Mouse (Mus musculus): ENCODE measurements around the gene Gpr157. TPM values are rescaled to one million over a fixed set of nuclear protein-coding genes. Genes with fewer than 3 reads are reported as not detected.

Gpr157 gene
- polyA plus RNA-seq, 1 experiment from 2014 or later: 1.6 TPM

- no peak overlapping the region for H3K4me3 ChIP-seq (ENCODE audit: low read depth, low read length)
- no peaks in the 10 kb centered on the region for H3K9me3 ChIP-seq (ENCODE audit: low read length)
- H3K4me2 ChIP-seq (replicated peaks; ENCODE audit: low read depth, low read length): no peak overlapping the region
- H3K27ac ChIP-seq (ENCODE audit: low read length): peak overlapping the region; percentile 59; the same call in 1 of the 2 replicates
- no peak overlapping the region for H3K9ac ChIP-seq (replicated peaks; ENCODE audit: low read depth)
- DNase-seq (ENCODE audit: low spot score) (peak; percentile 95), ATAC-seq (peak; percentile 74)
- TF ChIP-seq CTCF (IDR thresholded peaks at IDR 0.05) (no peak), EP300 (IDR thresholded peaks at IDR 0.05) (peak; percentile 68)
- no peaks in the 10 kb centered on the region for H3K36me3 ChIP-seq (ENCODE audit: insufficient read depth, low read length)
- H3K27me3 ChIP-seq (replicated peaks; ENCODE audit: insufficient read depth, low read length): no peaks in the 10 kb centered on the region
- no peaks in the 10 kb centered on the region for H3K4me1 ChIP-seq (ENCODE audit: insufficient read depth, low read depth, low read length)
- 29% methylated on average over 18 of the region's 18 CpGs for WGBS
Measured at GRCm38 (mm10) chr4:150076147-150076546, 11.0 kb upstream of the Gpr157 start.

- H3K4me1 ChIP-seq (ENCODE audit: insufficient read depth, low read depth, low read length): no peaks in the 10 kb centered on the region
- ATAC-seq (no peak), DNase-seq (ENCODE audit: low spot score) (no peak)
- 0 out of 2 replicates have a peak overlapping the region, but pooled peaks have one; percentile 47 for H3K27ac ChIP-seq (ENCODE audit: low read length)
- no peaks in the 10 kb centered on the region for H3K27me3 ChIP-seq (replicated peaks; ENCODE audit: insufficient read depth, low read length)
- TF ChIP-seq EP300 (IDR thresholded peaks at IDR 0.05) (no peak), CTCF (IDR thresholded peaks at IDR 0.05) (no peak)
- no peak overlapping the region for H3K9ac ChIP-seq (replicated peaks; ENCODE audit: low read depth)
- H3K4me2 ChIP-seq (replicated peaks; ENCODE audit: low read depth, low read length): no peak overlapping the region
- no peaks in the 10 kb centered on the region for H3K36me3 ChIP-seq (ENCODE audit: insufficient read depth, low read length)
- no peaks in the 10 kb centered on the region for H3K9me3 ChIP-seq (ENCODE audit: low read length)
- WGBS: 49% methylated on average over 2 of the region's 2 CpGs
- no peak overlapping the region for H3K4me3 ChIP-seq (ENCODE audit: low read depth, low read length)
Measured at GRCm38 (mm10) chr4:150078646-150079045, 8.5 kb upstream of the Gpr157 start.

- H3K4me3 ChIP-seq (ENCODE audit: low read depth, low read length): no peak overlapping the region
- H3K9ac ChIP-seq (replicated peaks; ENCODE audit: low read depth): no peak overlapping the region
- 47% methylated on average over 7 of the region's 7 CpGs for WGBS
- no peak overlapping the region for H3K4me2 ChIP-seq (replicated peaks; ENCODE audit: low read depth, low read length)
- DNase-seq (ENCODE audit: low spot score) (peak; percentile 74), ATAC-seq (peak; percentile 44)
- H3K27me3 ChIP-seq (replicated peaks; ENCODE audit: insufficient read depth, low read length): no peaks in the 10 kb centered on the region
- no peaks in the 10 kb centered on the region for H3K36me3 ChIP-seq (ENCODE audit: insufficient read depth, low read length)
- no peaks in the 10 kb centered on the region for H3K4me1 ChIP-seq (ENCODE audit: insufficient read depth, low read depth, low read length)
- H3K9me3 ChIP-seq (ENCODE audit: low read length): no peaks in the 10 kb centered on the region
- TF ChIP-seq EP300 (IDR thresholded peaks at IDR 0.05) (peak; percentile 54; the same call in 1 of the 2 replicates), CTCF (IDR thresholded peaks at IDR 0.05) (no peak)
- peak overlapping the region; percentile 83 for H3K27ac ChIP-seq (ENCODE audit: low read length)
Measured at GRCm38 (mm10) chr4:150079244-150079643, 7.9 kb upstream of the Gpr157 start.

GRCm38 (mm10) chr4:150080330-150080967 is 6.7 kb upstream of the Gpr157 start:
- Histone ChIP-seq H3K4me3 (ENCODE audit: low read depth, low read length) (no peak overlapping the region), H3K9ac (replicated peaks; ENCODE audit: low read depth) (no peak overlapping the region), H3K27ac (ENCODE audit: low read length) (0 out of 2 replicates have a peak overlapping the region, but pooled peaks have one; percentile 83), H3K4me1 (ENCODE audit: insufficient read depth, low read depth, low read length) (no peaks in the 10 kb centered on the region), H3K27me3 (replicated peaks; ENCODE audit: insufficient read depth, low read length) (no peaks in the 10 kb centered on the region), H3K9me3 (ENCODE audit: low read length) (no peaks in the 10 kb centered on the region), H3K4me2 (replicated peaks; ENCODE audit: low read depth, low read length) (no peak overlapping the region), H3K36me3 (ENCODE audit: insufficient read depth, low read length) (no peaks in the 10 kb centered on the region)
- TF ChIP-seq CTCF (IDR thresholded peaks at IDR 0.05) (no peak), EP300 (IDR thresholded peaks at IDR 0.05) (peak; percentile 86)
- DNase-seq (ENCODE audit: low spot score) (peak; percentile 95), ATAC-seq (peak; percentile 66)
- WGBS: 60% methylated on average over 11 of the region's 11 CpGs

DNA sequence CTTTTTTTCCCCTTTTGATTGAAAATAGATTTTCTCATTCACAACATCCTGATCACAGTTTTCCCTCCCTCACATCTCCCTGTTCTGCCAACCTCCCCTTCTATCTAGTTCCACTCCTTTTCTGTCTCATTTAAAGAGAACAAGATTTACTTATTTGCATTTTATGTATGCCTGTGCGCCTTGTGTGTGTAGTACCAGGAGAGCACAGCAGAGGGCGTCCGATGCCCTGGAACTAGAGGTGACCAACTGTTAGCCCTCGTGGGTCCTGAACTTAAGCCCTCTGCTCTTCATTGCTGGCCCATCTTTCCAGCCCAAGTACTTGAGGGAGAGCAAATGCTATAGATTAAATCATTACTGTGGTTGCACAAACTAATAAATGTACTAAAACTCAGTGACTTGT is 1.8 kb upstream of the Gpr157 start:
- Histone ChIP-seq H3K36me3 (ENCODE audit: insufficient read depth, low read length) (no peaks in the 10 kb centered on the region), H3K4me2 (replicated peaks; ENCODE audit: low read depth, low read length) (no peak overlapping the region), H3K27ac (ENCODE audit: low read length) (no peak overlapping the region), H3K4me3 (ENCODE audit: low read depth, low read length) (no peak overlapping the region), H3K9me3 (ENCODE audit: low read length) (no peaks in the 10 kb centered on the region), H3K9ac (replicated peaks; ENCODE audit: low read depth) (no peak overlapping the region), H3K27me3 (replicated peaks; ENCODE audit: insufficient read depth, low read length) (no peaks in the 10 kb centered on the region), H3K4me1 (ENCODE audit: insufficient read depth, low read depth, low read length) (peaks cover 14% of the 10 kb centered on the region)
- ATAC-seq (no peak), DNase-seq (ENCODE audit: low spot score) (no peak)
- TF ChIP-seq CTCF (IDR thresholded peaks at IDR 0.05) (peak; percentile 53), EP300 (IDR thresholded peaks at IDR 0.05) (no peak)
- 76% methylated on average over 4 of the region's 4 CpGs for WGBS

- Histone ChIP-seq H3K9ac (replicated peaks; ENCODE audit: low read depth) (no peak overlapping the region), H3K36me3 (ENCODE audit: insufficient read depth, low read length) (no peaks in the 10 kb centered on the region), H3K9me3 (ENCODE audit: low read length) (no peaks in the 10 kb centered on the region), H3K4me1 (ENCODE audit: insufficient read depth, low read depth, low read length) (peaks cover 14% of the 10 kb centered on the region), H3K4me2 (replicated peaks; ENCODE audit: low read depth, low read length) (peak overlapping the region; percentile 94), H3K27me3 (replicated peaks; ENCODE audit: insufficient read depth, low read length) (no peaks in the 10 kb centered on the region), H3K4me3 (ENCODE audit: low read depth, low read length) (0 out of 2 replicates have a peak overlapping the region, but pooled peaks have one; percentile 60), H3K27ac (ENCODE audit: low read length) (peak overlapping the region; percentile 93)
- TF ChIP-seq EP300 (IDR thresholded peaks at IDR 0.05) (peak; percentile 96), CTCF (IDR thresholded peaks at IDR 0.05) (no peak)
- ATAC-seq: no peak
- DNase-seq (ENCODE audit: low spot score): no peak
- WGBS: 3% methylated on average over 7 of the region's 7 CpGs
Measured at GRCm38 (mm10) chr4:150086841-150087160, 364 bp upstream of the Gpr157 start.

All from lung, postnatal 0 days (tissue).